Mouse (Mus musculus) intestine, embryonic 15.5 days (tissue): Measurements from ENCODE around the gene Adgrg3. TPM values are rescaled to one million over a fixed set of nuclear protein-coding genes. Genes with fewer than 3 reads are reported as not detected.
"Not testable (repeated sequence)": the region's sequence is repeated elsewhere in the genome, so short reads cannot be mapped to it uniquely, and the experiment has no call there.

ENCODE experiments used
- ATAC-seq: fragments of 200-750 bp; cut with Nextera tagmentation; 2 replicates; pipeline ENCODE4 v1.8.0; 2017; ENCODE audit warnings: moderate TSS enrichment, moderate library complexity
- H3K27ac ChIP-seq: fragments of 300-500 bp; sonication (generic); 2 replicates; pipeline ENCODE4 v1.5.1; 2015; ENCODE audit warnings: mild to moderate bottlenecking, inconsistent platforms
- H3K27me3 ChIP-seq: fragments of 300-500 bp; sonication (generic); replicated peaks from 2 replicates; pipeline ENCODE4 v1.6.1; 2015; ENCODE audit warnings: inconsistent platforms
- H3K36me3 ChIP-seq: fragments of 300-500 bp; sonication (generic); 2 replicates; pipeline ENCODE4 v1.6.1; 2015; ENCODE audit warnings: inconsistent platforms
- H3K4me1 ChIP-seq: fragments of 300-500 bp; sonication (generic); replicated peaks from 2 replicates; pipeline ENCODE4 v1.6.1; 2015; ENCODE audit warnings: inconsistent platforms
- H3K4me2 ChIP-seq: fragments of 300-500 bp; sonication (generic); replicated peaks from 2 replicates; pipeline ENCODE4 v1.6.1; 2015; ENCODE audit warnings: mild to moderate bottlenecking, inconsistent platforms
- H3K4me3 ChIP-seq: fragments of 300-500 bp; sonication (generic); replicated peaks from 2 replicates; pipeline ENCODE4 v1.5.1; 2015; ENCODE audit warnings: inconsistent platforms
- H3K9ac ChIP-seq: fragments of 300-500 bp; sonication (generic); 2 replicates; pipeline ENCODE4 v1.6.1; 2015; ENCODE audit warnings: inconsistent platforms
- H3K9me3 ChIP-seq: fragments of 300-500 bp; sonication (generic); 2 replicates; pipeline ENCODE4 v1.6.1; 2016; ENCODE audit warnings: inconsistent platforms
- WGBS: fragments of 180-500 bp; shearing (Covaris S2); methylation state at CpG from one replicate; pipeline ENCODE4 v1.1.7; 2015; 5-methylcytosine and 5-hydroxymethylcytosine counted together
- polyA plus RNA-seq: library from polyadenylated mRNA; unstranded; fragments of >200 nt; fragmentation: Nextera tagmentation; extraction: Ambion mirVana; gene quantifications from 2 replicates; pipeline ENCODE4 v1.2.1, GENCODE M21; 2015

The Adgrg3 gene
- polyA plus RNA-seq, 1 experiment from 2014 or later, result 3.5 TPM

- Histone ChIP-seq H3K27ac (no peak overlapping the region), H3K4me2 (no peak overlapping the region), H3K36me3 (no peaks in the 10 kb centered on the region), H3K27me3 (no peaks in the 10 kb centered on the region), H3K9me3 (no peaks in the 10 kb centered on the region), H3K4me3 (no peak overlapping the region), H3K9ac (no peak overlapping the region), H3K4me1 (no peaks in the 10 kb centered on the region)
- no peak for ATAC-seq
- 71% methylated on average over 4 of the region's 4 CpGs for whole genome bisulfite sequencing
Observed at GRCm38 (mm10) chr8:95015866-95016265, 1.6 kb upstream of the Adgrg3 start.

DNA sequence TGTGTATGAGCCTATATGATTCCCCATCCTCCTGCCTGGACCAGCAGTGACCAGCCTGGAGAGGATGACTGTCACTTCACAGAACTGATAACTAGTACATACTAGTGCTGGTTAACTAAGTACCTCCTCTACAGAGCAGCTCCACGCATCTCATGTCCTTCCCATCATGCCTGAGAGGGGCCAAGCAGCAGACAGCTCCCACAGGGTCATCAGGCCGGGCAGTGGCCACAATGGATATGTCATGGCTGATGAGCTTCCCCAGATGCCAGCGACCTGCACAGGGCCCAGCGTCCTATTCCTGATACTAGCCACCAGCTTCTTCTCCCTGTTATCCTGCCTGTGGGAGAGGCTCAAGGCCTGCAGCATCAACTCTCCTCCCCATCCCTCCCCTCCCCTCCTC is 808 bp upstream of the Adgrg3 start:
- ATAC-seq, result no peak
- Histone ChIP-seq H3K27ac (no peak overlapping the region), H3K9me3 (no peaks in the 10 kb centered on the region), H3K4me3 (no peak overlapping the region), H3K4me2 (no peak overlapping the region), H3K27me3 (no peaks in the 10 kb centered on the region), H3K9ac (no peak overlapping the region), H3K36me3 (no peaks in the 10 kb centered on the region), H3K4me1 (no peaks in the 10 kb centered on the region)
- WGBS, result 53% methylated on average over 4 of the region's 4 CpGs

DNA sequence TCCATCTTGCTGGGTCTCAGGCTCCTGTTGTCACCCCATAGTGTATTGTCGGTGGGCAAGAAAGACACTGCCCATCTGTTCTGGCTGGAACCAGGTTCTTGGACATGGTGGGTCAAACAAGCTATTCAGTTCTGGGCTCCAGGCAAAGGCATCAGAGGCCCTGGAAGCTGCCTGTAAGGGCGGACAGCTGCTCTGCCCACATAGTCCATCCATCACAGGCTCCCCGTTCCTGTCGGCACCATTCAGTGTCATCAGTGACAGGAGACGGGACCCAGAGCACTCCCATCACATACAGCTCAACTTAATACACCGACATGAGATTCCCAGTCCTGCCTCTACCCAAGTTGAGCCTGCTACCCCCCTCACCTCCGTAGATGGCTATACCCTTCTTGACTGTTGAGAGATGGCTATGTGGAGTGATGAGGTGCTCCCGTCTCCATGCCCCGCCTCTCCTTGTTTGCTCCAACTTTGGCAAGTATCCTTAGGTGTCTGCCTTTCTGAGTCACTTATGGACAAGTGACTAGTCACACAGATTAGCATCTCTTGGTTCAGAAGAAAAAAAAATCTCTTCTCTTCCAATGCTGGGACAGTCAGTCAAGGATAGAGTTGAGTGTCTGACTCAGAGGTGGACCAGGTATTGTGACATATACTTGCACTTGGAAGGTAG is 610 bp downstream of the Adgrg3 start:
- Histone ChIP-seq H3K9me3 (no peaks in the 10 kb centered on the region), H3K4me3 (no peak overlapping the region), H3K27me3 (no peaks in the 10 kb centered on the region), H3K4me2 (no peak overlapping the region), H3K9ac (no peak overlapping the region), H3K36me3 (no peaks in the 10 kb centered on the region), H3K4me1 (no peaks in the 10 kb centered on the region), H3K27ac (no peak overlapping the region)
- no peak for ATAC-seq
- 66% methylated on average over 9 of the region's 9 CpGs for WGBS

DNA sequence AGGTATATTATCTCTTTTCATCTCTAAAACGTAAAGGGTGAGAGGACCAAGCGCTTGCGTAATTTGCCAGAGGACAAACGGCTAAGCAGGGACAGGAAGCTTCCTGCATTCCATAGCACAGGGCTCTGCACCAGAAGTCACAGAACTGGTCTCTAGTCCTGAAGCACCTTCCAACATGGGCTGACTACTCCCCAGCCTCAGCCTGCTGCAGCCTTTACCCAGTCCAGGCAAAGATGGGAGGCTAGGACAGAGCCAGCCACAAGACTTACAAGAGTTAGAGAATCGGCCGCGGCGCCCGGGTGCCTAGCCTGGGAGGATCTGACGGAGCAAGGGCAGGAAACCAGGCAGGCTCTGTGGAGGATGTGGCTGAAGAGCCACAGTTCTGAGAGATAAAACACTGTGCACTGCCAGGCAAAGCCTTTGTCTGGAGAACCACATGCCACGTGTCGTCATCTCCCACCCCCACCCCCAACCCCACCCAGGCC is 2.8 kb downstream of the Adgrg3 start:
- ATAC-seq, result no peak
- 48% methylated on average over 12 of the region's 12 CpGs for WGBS
- H3K4me3 ChIP-seq, result no peak overlapping the region
- no peaks in the 10 kb centered on the region for H3K27me3 ChIP-seq
- no peak overlapping the region for H3K9ac ChIP-seq
- H3K27ac ChIP-seq, result no peak overlapping the region
- no peaks in the 10 kb centered on the region for H3K9me3 ChIP-seq
- H3K36me3 ChIP-seq, result no peaks in the 10 kb centered on the region
- no peaks in the 10 kb centered on the region for H3K4me1 ChIP-seq
- H3K4me2 ChIP-seq, result no peak overlapping the region; the same call in 1 of the 2 replicates

- Histone ChIP-seq H3K9ac (no peak overlapping the region), H3K4me1 (no peaks in the 10 kb centered on the region), H3K4me3 (no peak overlapping the region), H3K36me3 (no peaks in the 10 kb centered on the region), H3K27ac (no peak overlapping the region), H3K27me3 (no peaks in the 10 kb centered on the region), H3K9me3 (no peaks in the 10 kb centered on the region), H3K4me2 (no peak overlapping the region; the same call in 1 of the 2 replicates)
- no peak for ATAC-seq
- WGBS, result 67% methylated on average over 10 of the region's 10 CpGs
Observed at GRCm38 (mm10) chr8:95020821-95021220, 3.3 kb downstream of the Adgrg3 start.

DNA sequence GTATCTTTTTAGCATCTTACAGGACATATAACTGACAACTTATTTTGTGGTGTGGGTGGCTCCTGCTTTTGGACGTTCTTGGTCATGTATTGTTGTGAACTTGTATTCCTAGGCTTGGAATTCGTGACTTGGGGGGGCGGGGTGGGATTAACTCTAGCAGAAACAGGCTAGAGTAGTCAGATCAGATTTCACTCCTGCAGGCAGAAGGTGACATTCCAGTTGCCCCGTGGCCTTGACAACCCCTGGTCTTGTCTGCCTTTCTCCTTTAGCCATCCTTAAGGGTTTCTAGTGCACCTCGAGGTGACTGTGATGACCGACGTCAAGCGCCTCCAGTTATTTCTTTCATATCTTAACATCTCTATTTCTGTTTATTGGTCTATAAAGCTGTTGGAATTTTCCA is 5.7 kb downstream of the Adgrg3 start:
- no peak for ATAC-seq
- H3K36me3 ChIP-seq, result no peaks in the 10 kb centered on the region
- H3K27me3 ChIP-seq, result no peaks in the 10 kb centered on the region
- H3K27ac ChIP-seq, result no peak overlapping the region
- no peak overlapping the region for H3K9ac ChIP-seq
- WGBS, result 29% methylated on average over 8 of the region's 8 CpGs
- H3K4me3 ChIP-seq, result no peak overlapping the region
- no peaks in the 10 kb centered on the region for H3K9me3 ChIP-seq
- H3K4me2 ChIP-seq, result no peak overlapping the region
- H3K4me1 ChIP-seq, result no peaks in the 10 kb centered on the region

DNA sequence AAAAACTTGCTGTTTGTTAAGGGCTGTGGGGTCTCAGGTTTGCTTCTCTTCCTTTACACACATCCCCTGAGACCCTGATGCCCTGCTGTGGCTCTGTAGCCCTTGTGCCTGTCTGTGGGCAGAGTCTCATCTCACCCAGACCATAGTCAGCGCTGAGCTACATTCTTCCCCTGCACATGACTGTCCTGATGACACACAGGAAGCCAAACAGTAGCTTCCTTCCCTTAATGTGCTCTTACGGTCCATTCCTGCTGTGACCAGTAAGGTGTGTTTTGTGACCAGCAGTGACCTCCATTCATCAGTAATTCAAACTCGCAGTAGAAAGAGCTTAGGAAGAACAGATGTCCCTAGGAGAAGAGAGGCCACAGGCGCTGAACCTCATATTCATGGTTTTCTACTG is 6.9 kb downstream of the Adgrg3 start:
- Histone ChIP-seq H3K9me3 (no peaks in the 10 kb centered on the region), H3K4me2 (no peak overlapping the region), H3K27me3 (no peaks in the 10 kb centered on the region), H3K4me3 (no peak overlapping the region), H3K27ac (no peak overlapping the region), H3K9ac (no peak overlapping the region), H3K4me1 (no peaks in the 10 kb centered on the region), H3K36me3 (no peaks in the 10 kb centered on the region)
- ATAC-seq, result no peak
- WGBS, result 81% methylated on average over 4 of the region's 4 CpGs

- Histone ChIP-seq H3K27ac (no peak overlapping the region), H3K36me3 (no peaks in the 10 kb centered on the region), H3K9ac (no peak overlapping the region), H3K4me3 (no peak overlapping the region), H3K27me3 (no peaks in the 10 kb centered on the region), H3K4me2 (no peak overlapping the region), H3K4me1 (no peaks in the 10 kb centered on the region), H3K9me3 (no peaks in the 10 kb centered on the region)
- WGBS, result 73% methylated on average over 2 of the region's 2 CpGs
- ATAC-seq, result no peak
Observed at GRCm38 (mm10) chr8:95025421-95025820, 7.9 kb downstream of the Adgrg3 start.

- not testable (repeated sequence) for H3K9ac ChIP-seq, H3K36me3 ChIP-seq, H3K4me3 ChIP-seq, H3K27ac ChIP-seq, H3K27me3 ChIP-seq, H3K9me3 ChIP-seq, H3K4me1 ChIP-seq, H3K4me2 ChIP-seq, ATAC-seq
- 49% methylated on average over 7 of the region's 7 CpGs for WGBS
Observed at GRCm38 (mm10) chr8:95028391-95028790, 10.9 kb downstream of the Adgrg3 start.

DNA sequence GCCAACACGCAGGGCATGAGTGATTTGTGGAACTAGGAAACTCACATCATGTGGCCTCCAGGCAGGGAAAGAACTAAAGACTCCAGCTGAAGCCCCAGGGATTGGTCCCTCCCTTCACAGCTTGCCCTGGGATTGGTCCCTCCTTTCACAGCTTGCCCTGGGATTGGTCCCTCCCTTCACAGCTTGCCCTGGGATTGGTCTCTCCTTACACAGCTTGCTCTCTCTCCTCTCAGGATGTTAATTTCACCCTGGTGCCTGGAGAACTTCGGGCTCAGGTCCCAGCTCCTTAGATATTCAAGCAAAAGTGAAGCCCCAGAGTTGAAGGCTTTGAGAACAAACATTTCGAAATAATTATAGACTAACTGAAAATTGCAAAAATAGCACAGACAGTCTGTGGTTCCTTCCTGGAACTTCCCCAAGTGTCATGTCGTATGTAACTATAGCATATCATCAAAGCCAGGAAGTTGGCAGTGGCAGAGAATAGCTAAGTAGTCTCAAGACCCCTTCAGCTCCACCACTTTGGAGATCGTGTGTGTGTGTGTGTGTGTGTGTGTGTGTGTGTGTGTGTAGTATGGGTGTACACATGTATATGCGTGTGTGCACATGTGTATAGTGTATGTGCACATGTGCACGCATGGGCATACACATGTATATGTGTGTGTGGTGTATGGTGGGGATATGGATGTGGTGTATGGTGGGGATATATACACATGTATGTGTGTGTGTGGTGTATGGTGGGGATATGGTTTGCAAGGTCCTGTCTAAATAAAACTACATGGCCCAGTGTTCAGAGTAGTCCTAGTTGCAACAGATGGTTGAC is 19.8 kb downstream of the Adgrg3 start:
- 0 out of 2 replicates have a peak, but pooled peaks have one; percentile 39 for ATAC-seq

DNA sequence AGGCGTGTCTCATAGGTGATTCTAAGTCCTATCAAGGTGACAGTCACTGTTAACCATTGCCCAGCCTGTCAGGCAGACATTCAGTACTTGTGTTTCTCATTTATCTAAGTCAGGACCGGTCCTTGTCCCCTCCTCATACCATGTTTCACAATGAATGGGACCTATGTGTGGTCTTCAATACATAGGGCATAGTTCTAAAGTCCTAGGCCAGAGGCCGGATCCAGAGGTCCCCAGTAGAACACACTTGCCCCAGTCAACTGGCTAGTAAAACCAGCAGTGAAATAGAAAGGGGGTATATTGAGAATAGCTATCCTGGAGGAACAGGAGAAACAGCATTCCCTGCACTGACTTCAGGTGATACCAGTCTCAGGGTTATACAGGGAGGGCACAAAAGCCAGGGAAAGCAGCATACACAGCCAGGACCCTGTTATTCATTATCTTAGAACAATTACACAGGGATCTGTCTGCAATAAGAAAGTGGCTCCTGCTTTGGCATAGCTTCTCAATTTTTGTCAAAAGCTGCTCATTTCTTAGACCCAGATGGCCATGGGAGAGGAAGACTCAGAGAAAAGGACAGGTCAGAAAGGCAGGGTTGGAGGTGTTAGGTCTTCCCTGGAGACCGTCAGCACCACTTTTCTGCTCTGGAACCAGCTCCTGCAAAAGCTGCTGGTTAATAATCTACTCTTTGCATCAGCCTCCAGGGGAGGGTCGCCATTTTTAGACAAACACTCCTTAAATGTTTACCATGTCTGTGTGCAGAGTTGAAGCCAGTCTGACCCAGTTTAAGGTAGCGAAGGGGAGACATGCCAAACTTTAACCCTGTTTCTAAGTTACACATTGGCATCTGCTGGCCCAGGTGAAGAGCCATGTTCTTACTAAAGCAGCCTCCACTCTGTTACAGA is 24.6 kb downstream of the Adgrg3 start:
- WGBS, result 47% methylated on average over 6 of the region's 6 CpGs
- Histone ChIP-seq H3K27me3 (no peaks in the 10 kb centered on the region), H3K4me3 (no peak overlapping the region), H3K36me3 (no peaks in the 10 kb centered on the region), H3K9ac (no peak overlapping the region), H3K27ac (no peak overlapping the region), H3K4me1 (no peaks in the 10 kb centered on the region), H3K4me2 (peak overlapping the region; percentile 3; the same call in 1 of the 2 replicates), H3K9me3 (no peaks in the 10 kb centered on the region)
- ATAC-seq, result peak; percentile 76

More for the DNA sequence above, 19.8 kb downstream of the Adgrg3 start:
- 59% methylated on average over 7 of the region's 7 CpGs for WGBS
- Histone ChIP-seq H3K9ac (no peak overlapping the region), H3K4me2 (no peak overlapping the region), H3K9me3 (no peaks in the 10 kb centered on the region), H3K27ac (no peak overlapping the region), H3K4me1 (no peaks in the 10 kb centered on the region), H3K27me3 (no peaks in the 10 kb centered on the region), H3K4me3 (no peak overlapping the region), H3K36me3 (no peaks in the 10 kb centered on the region)

- ATAC-seq, result no peak
- no peak overlapping the region for H3K9ac ChIP-seq
- no peaks in the 10 kb centered on the region for H3K36me3 ChIP-seq
- H3K27ac ChIP-seq, result no peak overlapping the region
- H3K4me1 ChIP-seq, result no peaks in the 10 kb centered on the region
- H3K27me3 ChIP-seq, result no peaks in the 10 kb centered on the region
- H3K4me3 ChIP-seq, result no peak overlapping the region
- no peak overlapping the region for H3K4me2 ChIP-seq
- WGBS, result 51% methylated on average over 4 of the region's 4 CpGs
- no peaks in the 10 kb centered on the region for H3K9me3 ChIP-seq
Observed at GRCm38 (mm10) chr8:95044811-95045210, 27.3 kb downstream of the Adgrg3 start.
